Mouse (Mus musculus) kidney, embryonic 14.5 days (tissue): ENCODE measurements around the gene Vsx2. TPM values are rescaled to one million over a fixed set of nuclear protein-coding genes. Genes with fewer than 3 reads are reported as not detected.

Experiments
- ATAC-seq: fragments of 200-750 bp; cut with Nextera tagmentation; 2 replicates; pipeline ENCODE4 v1.8.0; 2017; ENCODE audit warnings: moderate number of reproducible peaks, mild to moderate bottlenecking, moderate TSS enrichment, moderate library complexity; ENCODE audit not compliant: low FRiP score, low TSS enrichment
- H3K27ac ChIP-seq: fragments of 300-500 bp; sonication (generic); 2 replicates; pipeline ENCODE4 v1.5.1; 2014; ENCODE audit warnings: low read depth, mild to moderate bottlenecking, low read length, moderate library complexity, mixed read lengths
- H3K27me3 ChIP-seq: fragments of 300-500 bp; sonication (generic); 2 replicates; pipeline ENCODE4 v1.6.1; 2014; ENCODE audit warnings: mild to moderate bottlenecking, low read length; ENCODE audit not compliant: control insufficient read depth, insufficient read depth
- H3K36me3 ChIP-seq: fragments of 300-500 bp; sonication (generic); 2 replicates; pipeline ENCODE4 v1.6.1; 2014; ENCODE audit warnings: low read length, mixed read lengths; ENCODE audit not compliant: control insufficient read depth, insufficient read depth
- H3K4me1 ChIP-seq: fragments of 300-500 bp; sonication (generic); 2 replicates; pipeline ENCODE4 v1.6.1; 2014; ENCODE audit warnings: low read length, mixed read lengths; ENCODE audit not compliant: control insufficient read depth, insufficient read depth
- H3K4me2 ChIP-seq: fragments of 300-500 bp; sonication (generic); replicated peaks from 2 replicates; pipeline ENCODE4 v1.6.1; 2014; ENCODE audit warnings: low read depth, mild to moderate bottlenecking, low read length
- H3K4me3 ChIP-seq: fragments of 300-500 bp; sonication (generic); 2 replicates; pipeline ENCODE4 v1.5.1; 2014; ENCODE audit warnings: mild to moderate bottlenecking, low read length
- H3K9ac ChIP-seq: fragments of 300-500 bp; sonication (generic); 2 replicates; pipeline ENCODE4 v1.6.1; 2014; ENCODE audit warnings: low read depth, mild to moderate bottlenecking, low read length, moderate library complexity
- H3K9me3 ChIP-seq: fragments of 300-500 bp; sonication (generic); 2 replicates; pipeline ENCODE4 v1.6.1; 2016; ENCODE audit warnings: low read length; ENCODE audit not compliant: control insufficient read depth
- WGBS: fragments of 180-500 bp; shearing (Covaris S2); extraction: QIAGEN DNeasy Blood & Tissue Kit; methylation state at CpG from one replicate; pipeline ENCODE4 v1.1.7; 2014; 5-methylcytosine and 5-hydroxymethylcytosine counted together
- polyA plus RNA-seq: library from polyadenylated mRNA; unstranded; fragments of >200 nt; fragmentation: Nextera tagmentation; extraction: Ambion mirVana; gene quantifications from 2 replicates; pipeline ENCODE4 v1.2.1, GENCODE M21; 2014

Gene Vsx2
- polyA plus RNA-seq, 1 experiment from 2014 or later, result not detected

- Histone ChIP-seq H3K4me1 (0 out of 2 replicates have a peak, but pooled peaks cover 6% of the 10 kb centered on the region), H3K9me3 (no peaks in the 10 kb centered on the region), H3K36me3 (no peaks in the 10 kb centered on the region), H3K9ac (no peak overlapping the region), H3K27me3 (peaks cover 20% of the 10 kb centered on the region), H3K4me3 (no peak overlapping the region), H3K27ac (no peak overlapping the region), H3K4me2 (no peak overlapping the region)
- no peak for ATAC-seq
Observed at GRCm38 (mm10) chr12:84620975-84621374, 51.4 kb downstream of the Vsx2 start.

DNA sequence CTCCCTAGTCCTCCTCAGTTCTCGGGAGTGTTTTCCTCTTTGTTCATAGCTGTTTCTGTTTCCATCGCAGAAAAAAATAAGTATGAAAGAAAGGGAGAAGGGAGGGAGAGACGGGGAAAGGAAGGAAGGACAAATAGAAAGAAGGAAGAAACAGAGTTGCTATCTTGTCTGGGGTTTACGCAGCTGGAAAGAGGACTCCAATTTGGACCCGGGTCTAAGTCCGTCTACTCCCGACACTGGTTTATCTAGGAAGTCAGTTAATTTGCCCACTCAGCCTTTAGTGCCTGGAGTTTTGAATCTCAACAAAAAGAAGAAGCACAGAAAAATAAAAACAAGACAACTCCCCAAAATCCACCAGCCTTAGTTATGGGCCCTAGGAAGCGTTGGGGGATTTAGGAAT, 55.0 kb downstream of the Vsx2 start:
- no peaks in the 10 kb centered on the region for H3K9me3 ChIP-seq
- no peak overlapping the region for H3K27ac ChIP-seq
- 0 out of 2 replicates have a peak, but pooled peaks cover 3% of the 10 kb centered on the region for H3K4me1 ChIP-seq
- no peaks in the 10 kb centered on the region for H3K36me3 ChIP-seq
- peaks cover 25% of the 10 kb centered on the region for H3K27me3 ChIP-seq
- no peak overlapping the region for H3K9ac ChIP-seq
- H3K4me2 ChIP-seq, result no peak overlapping the region
- no peak overlapping the region for H3K4me3 ChIP-seq
- no peak for ATAC-seq
- WGBS, result 29% methylated on average over 8 of the region's 8 CpGs

DNA sequence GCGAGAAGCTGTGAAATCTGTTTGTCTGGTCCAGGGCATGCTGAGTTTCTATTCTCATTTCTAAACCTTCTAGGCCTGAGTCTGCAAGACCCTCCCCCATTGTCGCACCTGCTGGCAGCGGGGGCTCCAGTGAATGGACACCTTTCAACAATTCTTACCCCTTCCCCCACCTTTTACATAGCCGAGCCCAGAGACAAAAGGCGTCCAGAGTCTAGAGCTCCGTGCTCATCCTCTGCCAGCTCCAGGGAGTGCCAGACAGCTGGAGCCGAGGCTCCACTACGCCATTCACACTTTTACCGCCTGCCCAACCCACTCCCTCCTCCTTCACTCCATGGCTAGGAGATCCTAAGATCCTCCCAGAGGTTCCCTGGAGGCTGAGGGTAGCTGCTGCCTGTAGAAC, 55.6 kb downstream of the Vsx2 start:
- no peaks in the 10 kb centered on the region for H3K9me3 ChIP-seq
- no peak overlapping the region for H3K27ac ChIP-seq
- ATAC-seq, result no peak
- 5% methylated on average over 9 of the region's 9 CpGs for WGBS
- peaks cover 25% of the 10 kb centered on the region for H3K27me3 ChIP-seq
- H3K4me3 ChIP-seq, result no peak overlapping the region
- H3K9ac ChIP-seq, result no peak overlapping the region
- H3K4me2 ChIP-seq, result no peak overlapping the region
- H3K36me3 ChIP-seq, result no peaks in the 10 kb centered on the region
- 0 out of 2 replicates have a peak, but pooled peaks cover under 1% of the 10 kb centered on the region for H3K4me1 ChIP-seq

- WGBS, result 68% methylated on average over 3 of the region's 3 CpGs
Observed at GRCm38 (mm10) chr12:84631867-84632266, 62.3 kb downstream of the Vsx2 start.

GRCm38 (mm10) chr12:84640253-84640652, 70.7 kb downstream of the Vsx2 start:
- Histone ChIP-seq H3K4me2 (no peak overlapping the region), H3K27me3 (peaks cover 44% of the 10 kb centered on the region), H3K36me3 (no peaks in the 10 kb centered on the region), H3K27ac (no peak overlapping the region), H3K9me3 (no peaks in the 10 kb centered on the region), H3K9ac (no peak overlapping the region), H3K4me3 (no peak overlapping the region), H3K4me1 (no peaks in the 10 kb centered on the region)
- ATAC-seq, result no peak
- 11% methylated on average over 6 of the region's 6 CpGs for WGBS

More at GRCm38 (mm10) chr12:84631867-84632266, 62.3 kb downstream of the Vsx2 start:
- H3K27ac ChIP-seq, result no peak overlapping the region
- H3K9me3 ChIP-seq, result no peaks in the 10 kb centered on the region
- no peak overlapping the region for H3K9ac ChIP-seq
- no peak for ATAC-seq
- H3K27me3 ChIP-seq, result no peaks in the 10 kb centered on the region
- H3K4me2 ChIP-seq, result no peak overlapping the region
- H3K4me1 ChIP-seq, result no peaks in the 10 kb centered on the region
- H3K4me3 ChIP-seq, result no peak overlapping the region
- H3K36me3 ChIP-seq, result no peaks in the 10 kb centered on the region

GRCm38 (mm10) chr12:84640654-84641053, 71.1 kb downstream of the Vsx2 start, which contains the start of gene Vrtn:
Gene Vrtn (plus strand): TSS chr12:84641019.
- Histone ChIP-seq H3K4me3 (no peak within 1 kb of the TSS), H3K4me1 (no peaks in the 10 kb centered on the region), H3K27ac (no peak within 1 kb of the TSS), H3K9me3 (no peaks in the 10 kb centered on the region), H3K9ac (no peak within 1 kb of the TSS), H3K27me3 (peaks cover 44% of the 10 kb centered on the region), H3K4me2 (no peak within 1 kb of the TSS), H3K36me3 (no peaks in the 10 kb centered on the region)
- no peak for ATAC-seq
- WGBS, result 4% methylated on average over 9 of the region's 9 CpGs

Other genes starting within 250 kb of the Vsx2 start
- 51.4 and 54.7 TPM in 2 replicates for gene Coq6, start 208.1 kb upstream of the Vsx2 start, polyA plus RNA-seq
- 2.9 and 3.7 TPM in 2 replicates for gene Fam161b, start 207.9 kb upstream of the Vsx2 start, polyA plus RNA-seq
- gene Entpd5, start 160.7 kb upstream of the Vsx2 start, polyA plus RNA-seq, result 8.3 and 19.6 TPM in 2 replicates
- gene Bbof1, start 160.7 kb upstream of the Vsx2 start, polyA plus RNA-seq, result 1.1 and 1.9 TPM in 2 replicates
- 22.1 and 27.2 TPM in 2 replicates for gene Rnf113a2, start 152.6 kb upstream of the Vsx2 start, polyA plus RNA-seq
- 25.0 and 50.2 TPM in 2 replicates for gene Aldh6a1, start 118.8 kb upstream of the Vsx2 start, polyA plus RNA-seq
- gene Lin52, start 118.3 kb upstream of the Vsx2 start, polyA plus RNA-seq, result 21.0 and 23.2 TPM in 2 replicates
- 10.0 and 14.8 TPM in 2 replicates for gene Abcd4, start 47.7 kb downstream of the Vsx2 start, polyA plus RNA-seq
- gene Vrtn, start 71.3 kb downstream of the Vsx2 start, polyA plus RNA-seq, result not detected in 2 replicates
- not detected in 2 replicates for gene Syndig1l, start 129.1 kb downstream of the Vsx2 start, polyA plus RNA-seq
- 50.2 and 59.0 TPM in 2 replicates for gene Npc2, start 203.4 kb downstream of the Vsx2 start, polyA plus RNA-seq
- 138 and 170 TPM in 2 replicates for gene Isca2, start 203.5 kb downstream of the Vsx2 start, polyA plus RNA-seq